Mouse (Mus musculus): ENCODE data around the gene Slco1a4. TPM values are rescaled to one million over a fixed set of nuclear protein-coding genes. Genes with fewer than 3 reads are reported as not detected.

Slco1a4 gene
- polyA plus RNA-seq, 1 experiment from 2014 or later: 0.38 TPM

GRCm38 (mm10) chr6:141774476-141774875 is 81.5 kb downstream of the Slco1a4 start:
- Histone ChIP-seq H3K4me2 (no peak overlapping the region), H3K9ac (no peak overlapping the region), H3K4me1 (no peaks in the 10 kb centered on the region), H3K4me3 (replicated peaks) (no peak overlapping the region), H3K9me3 (no peaks in the 10 kb centered on the region), H3K36me3 (replicated peaks) (no peaks in the 10 kb centered on the region), H3K27ac (no peak overlapping the region), H3K27me3 (no peaks in the 10 kb centered on the region)
- ATAC-seq (ENCODE audit: low FRiP score): no peak
- 89% methylated on average over 2 of the region's 2 CpGs for WGBS

- Histone ChIP-seq H3K27ac (no peak within 1 kb of the TSS), H3K27me3 (no peaks in the 10 kb centered on the region), H3K9me3 (no peaks in the 10 kb centered on the region), H3K9ac (no peak within 1 kb of the TSS), H3K4me3 (replicated peaks) (no peak within 1 kb of the TSS), H3K4me1 (no peaks in the 10 kb centered on the region), H3K36me3 (replicated peaks) (no peaks in the 10 kb centered on the region), H3K4me2 (no peak within 1 kb of the TSS)
- no peak for ATAC-seq (ENCODE audit: low FRiP score)
- 90% methylated on average over 3 of the region's 3 CpGs for WGBS
Observed at GRCm38 (mm10) chr6:141773710-141774109, 82.3 kb downstream of the Slco1a4 start, which contains the start of gene Gm5724. Gene Gm5724 (minus strand): TSS chr6:141773810.

Other genes with a start within 250 kb of the Slco1a4 start
- gene Slco1b2, start 226.7 kb downstream of the Slco1a4 start, polyA plus RNA-seq (2016; fragmentation: Nextera tagmentation; extraction: Ambion mirVana): not detected in 2 replicates
- not detected in 2 replicates for gene Gm5724, start 82.4 kb downstream of the Slco1a4 start, polyA plus RNA-seq (2016; fragmentation: Nextera tagmentation; extraction: Ambion mirVana)
- gene Slco1a1, start 90.8 kb upstream of the Slco1a4 start, polyA plus RNA-seq (2016; fragmentation: Nextera tagmentation; extraction: Ambion mirVana): not detected in 2 replicates
- gene Gm6614, start 155.2 kb upstream of the Slco1a4 start, polyA plus RNA-seq (2016; fragmentation: Nextera tagmentation; extraction: Ambion mirVana): not detected in 2 replicates